Mouse (Mus musculus) effector memory CD4-positive, alpha-beta T cell, adult 7 months (primary cell): Measurements from ENCODE around the gene Hpcal1. TPM values are rescaled to one million over a fixed set of nuclear protein-coding genes. Genes with fewer than 3 reads are reported as not detected.

Experiments used
- polyA plus RNA-seq: library from polyadenylated mRNA; unstranded; fragments of 100-300 nt; shearing (Covaris generic); gene quantifications from one replicate; pipeline ENCODE4 v1.2.1, GENCODE M21; 2017

Gene Hpcal1
- polyA plus RNA-seq, result 117 TPM

GRCm38 (mm10) chr12:17690564-17691281 lies at the start of gene Hpcal1:
TSS of gene Hpcal1 (plus strand) at chr12:17690856.

Other genes starting within 250 kb of the Hpcal1 start
- 3,420 TPM for gene Odc1, start 146.1 kb upstream of the Hpcal1 start, polyA plus RNA-seq